ENCODE assay signal across 10 mouse cellular contexts in genomic region chr19:8719037-8719436, GRCm38 (mm10). TPM values are rescaled to one million over a fixed set of nuclear protein-coding genes. Genes with fewer than 3 reads are reported as not detected.
DNase-seq lines count a peak whose midpoint lies in the region; ATAC-seq and TF ChIP-seq lines count a peak whose summit lies in the region.
"Not testable (repeated sequence)": the region's sequence is repeated elsewhere in the genome, so short reads cannot be mapped to it uniquely, and the experiment has no call there.
"Had no signal": no experiment of that assay in that cellular context is flagged by ENCODE, and none has a peak within 500 bp of the region (broad histone marks: within the 10 kb centered on the region; RNA-seq: fewer than 3 reads in every experiment).

No protein-coding gene starts in this region.

- TF ChIP-seq EP300 in MEL (IDR thresholded peaks at IDR 0.05; ENCODE audit: low read depth in 1 of 2, low read length in 2 of 2); heart, adult 2 months (IDR thresholded peaks at IDR 0.05; ENCODE audit: insufficient read depth, low read depth, low read length): not testable (repeated sequence)

- TF ChIP-seq RAD21 in MEL (IDR thresholded peaks at IDR 0.05; ENCODE audit: low read depth, low read length), result not testable (repeated sequence)

- peak; percentile 60 for DNase-seq in A20 (ENCODE audit: low read depth, low spot score)
- DNase-seq in MEL (ENCODE audit: low read depth, low spot score); heart, adult 2 months; kidney, postnatal 0 days (ENCODE audit: low spot score); liver, embryonic 13.5 days; lung, embryonic 14.5 days: not testable (repeated sequence)
- DNase-seq in splenic B cell, adult 2 months (ENCODE audit: low read depth, low spot score), result peak; percentile 47

- TF ChIP-seq CTCF in MEL (IDR thresholded peaks at IDR 0.05 in 2 of 3, conservative IDR thresholded peaks at IDR 0.05 in 1 of 3; ENCODE audit: control insufficient read depth in 1 of 3, insufficient read depth in 1 of 3, low read depth in 2 of 3, low read length in 3 of 3, poor library complexity in 1 of 3, severe bottlenecking in 1 of 3), result peak; percentile 23 to 57 (median 42); a peak in 5 of 6 replicates
- peak; percentile 23; the same call in 1 of the 2 replicates for TF ChIP-seq CTCF in heart, adult 2 months (IDR thresholded peaks at IDR 0.05)
- TF ChIP-seq CTCF in kidney, postnatal 0 days (IDR thresholded peaks at IDR 0.05; ENCODE audit: low read depth), result peak; percentile 48
- TF ChIP-seq CTCF in lung, embryonic 14.5 days (IDR thresholded peaks at IDR 0.05; ENCODE audit: low read depth), result peak; percentile 26; the same call in 1 of the 2 replicates

- H3K36me3 ChIP-seq in MEL (ENCODE audit: control insufficient read depth in 1 of 2, insufficient read depth in 2 of 2, low read length in 2 of 2), result peaks cover under 1 to 16% of the 10 kb centered on the region in 2 experiments; a peak in 3 of 4 replicates
- H3K36me3 ChIP-seq in heart, adult 2 months (ENCODE audit: control insufficient read depth, insufficient read depth, low read length); kidney, postnatal 0 days (ENCODE audit: insufficient read depth, low read length); liver, embryonic 13.5 days; lung, embryonic 14.5 days (ENCODE audit: insufficient read depth); splenic B cell, adult 2 months (ENCODE audit: control insufficient read depth, insufficient read depth, low read length, poor library complexity, severe bottlenecking): not testable (repeated sequence)

- H3K27me3 ChIP-seq in MEL (ENCODE audit: control insufficient read depth in 1 of 2, insufficient read depth in 2 of 2, low read length in 2 of 2); heart, adult 2 months (ENCODE audit: control insufficient read depth, insufficient read depth, low read length); kidney, postnatal 0 days (ENCODE audit: insufficient read depth, low read length); liver, embryonic 13.5 days; lung, embryonic 14.5 days (ENCODE audit: insufficient read depth, low read length); splenic B cell, adult 2 months (ENCODE audit: control insufficient read depth, insufficient read depth, low read length, poor library complexity, severe bottlenecking): not testable (repeated sequence)

- not testable (repeated sequence) for TF ChIP-seq POLR2A in MEL (IDR thresholded peaks at IDR 0.05; ENCODE audit: control insufficient read depth in 1 of 2, insufficient read depth in 1 of 2, low read depth in 1 of 2, low read length in 2 of 2, poor library complexity in 1 of 2); heart, adult 2 months (IDR thresholded peaks at IDR 0.05; ENCODE audit: insufficient read depth, low read depth, low read length)

- H3K9ac ChIP-seq in MEL (ENCODE audit: control insufficient read depth, low read depth, low read length, poor library complexity, severe bottlenecking); heart, adult 2 months (ENCODE audit: low read depth, low read length); kidney, postnatal 0 days (ENCODE audit: low read depth, low read length); liver, embryonic 13.5 days; lung, embryonic 14.5 days: not testable (repeated sequence)

- ATAC-seq in kidney, postnatal 0 days (replicated peaks; ENCODE audit: low FRiP score, low read depth); liver, embryonic 13.5 days (ENCODE audit: low read depth); lung, embryonic 14.5 days (ENCODE audit: insufficient read depth): not testable (repeated sequence)

- H3K27ac ChIP-seq in MEL (ENCODE audit: control insufficient read depth, low read depth, low read length); heart, adult 2 months; kidney, postnatal 0 days; lung, embryonic 14.5 days (ENCODE audit: low read depth): not testable (repeated sequence)
- H3K27ac ChIP-seq in liver, embryonic 13.5 days, result peak overlapping the region; percentile 48

- intact Hi-C loops in heart, adult 2 months (cut with DNase I), result loop anchor here (10.0 kb wide), 1 partner anchor 386 kb away; no protein-coding TSS in a partner anchor

- peaks cover 3 to 28% of the 10 kb centered on the region in 2 experiments; a peak in 3 of 4 replicates for H3K4me1 ChIP-seq in MEL (ENCODE audit: control insufficient read depth in 1 of 2, insufficient read depth in 2 of 2, low read length in 2 of 2)
- H3K4me1 ChIP-seq in heart, adult 2 months (ENCODE audit: control insufficient read depth, insufficient read depth, low read length); kidney, postnatal 0 days (replicated peaks; ENCODE audit: insufficient read depth, low read length); lung, embryonic 14.5 days (ENCODE audit: insufficient read depth): not testable (repeated sequence)
- peaks cover 71% of the 10 kb centered on the region for H3K4me1 ChIP-seq in liver, embryonic 13.5 days (replicated peaks)

- not testable (repeated sequence) for H3K4me2 ChIP-seq in kidney, postnatal 0 days (ENCODE audit: low read length); liver, embryonic 13.5 days; lung, embryonic 14.5 days

- H3K79me2 ChIP-seq in MEL (ENCODE audit: control insufficient read depth, insufficient read depth, low read length, poor library complexity), result peaks cover 18% of the 10 kb centered on the region
- H3K79me2 ChIP-seq in heart, adult 2 months (replicated peaks; ENCODE audit: control insufficient read depth, insufficient read depth, low read length), result not testable (repeated sequence)

- not testable (repeated sequence) for H3K9me3 ChIP-seq in MEL (replicated peaks; ENCODE audit: insufficient read depth, low read length); kidney, postnatal 0 days (replicated peaks; ENCODE audit: low read length); liver, embryonic 13.5 days (replicated peaks); lung, embryonic 14.5 days (ENCODE audit: low read depth, low read length)

- not testable (repeated sequence) for H3K4me3 ChIP-seq in MEL (ENCODE audit: control insufficient read depth in 1 of 2, insufficient read depth in 1 of 2, low read depth in 2 of 2, low read length in 2 of 2); heart, adult 2 months; kidney, postnatal 0 days (replicated peaks; ENCODE audit: low read depth, low read length); liver, embryonic 13.5 days (replicated peaks); lung, embryonic 14.5 days (ENCODE audit: low read depth, low read length)

RNA-seq across cellular contexts. Expression of gene Slc3a2, which starts 4.1 kb away (rescaled TPM):
- total RNA-seq in MEL (2012; rRNA removed), result 164 and 253 TPM in 2 replicates
- 100 to 1,000 TPM; 428 to 670 TPM for polyA plus RNA-seq in MEL (2012; ENCODE audit: insufficient read depth in 1 of 2, insufficient read length in 2 of 2, low read depth in 1 of 2, low replicate concordance in 2 of 2, missing spikeins in 1 of 2)
- 10 to 100 TPM; 41.0 to 42.2 TPM for total RNA-seq in heart, adult 2 months (2021)
- polyA plus RNA-seq in heart, adult 2 months (2012; rRNA removed), result 60.9 and 61.1 TPM in 2 replicates
- 151 and 158 TPM in 2 replicates for polyA plus RNA-seq in kidney, postnatal 0 days (2015; fragmentation: Nextera tagmentation; extraction: Ambion mirVana)
- polyA plus RNA-seq in liver, embryonic 13.5 days (2015; fragmentation: Nextera tagmentation; extraction: Ambion mirVana), result 118 and 128 TPM in 2 replicates
- 85.0 and 89.1 TPM in 2 replicates for polyA plus RNA-seq in lung, embryonic 14.5 days (2014; fragmentation: Nextera tagmentation; extraction: Ambion mirVana)

RNA-seq across cellular contexts. Expression of gene Wdr74, which starts 16.6 kb away (rescaled TPM):
- 158 and 208 TPM in 2 replicates for total RNA-seq in MEL (2012; rRNA removed)
- 100 to 1,000 TPM; 208 to 803 TPM for polyA plus RNA-seq in MEL (2012; ENCODE audit: insufficient read depth in 1 of 2, insufficient read length in 2 of 2, low read depth in 1 of 2, low replicate concordance in 2 of 2, missing spikeins in 1 of 2)
- 10 to 100 TPM; 18.7 to 19.2 TPM for total RNA-seq in heart, adult 2 months (2021)
- polyA plus RNA-seq in heart, adult 2 months (2012; rRNA removed), result 15.7 and 18.2 TPM in 2 replicates
- polyA plus RNA-seq in kidney, postnatal 0 days (2015; fragmentation: Nextera tagmentation; extraction: Ambion mirVana), result 71.3 and 77.7 TPM in 2 replicates
- polyA plus RNA-seq in liver, embryonic 13.5 days (2015; fragmentation: Nextera tagmentation; extraction: Ambion mirVana), result 80.8 and 81.6 TPM in 2 replicates
- polyA plus RNA-seq in lung, embryonic 14.5 days (2014; fragmentation: Nextera tagmentation; extraction: Ambion mirVana), result 83.4 and 88.0 TPM in 2 replicates

RNA-seq across cellular contexts. Expression of gene 1700092M07Rik, which starts 21.5 kb away (rescaled TPM):
- total RNA-seq in MEL (2012; rRNA removed), result 3.0 and 3.3 TPM in 2 replicates
- 1 to 10 TPM in 1 of 2 experiments, not detected in 1; 4.3 TPM for polyA plus RNA-seq in MEL (2012; ENCODE audit: insufficient read depth in 1 of 2, insufficient read length in 2 of 2, low read depth in 1 of 2, low replicate concordance in 2 of 2, missing spikeins in 1 of 2)
- total RNA-seq in heart, adult 2 months (2021), result under 1 TPM in 1 of 2 experiments, not detected in 1; 0.57 TPM
- 0.62 and 1.3 TPM in 2 replicates for polyA plus RNA-seq in heart, adult 2 months (2012; rRNA removed)
- 0.75 and 1.1 TPM in 2 replicates for polyA plus RNA-seq in kidney, postnatal 0 days (2015; fragmentation: Nextera tagmentation; extraction: Ambion mirVana)
- polyA plus RNA-seq in liver, embryonic 13.5 days (2015; fragmentation: Nextera tagmentation; extraction: Ambion mirVana), result 0.81 and 1.3 TPM in 2 replicates
- polyA plus RNA-seq in lung, embryonic 14.5 days (2014; fragmentation: Nextera tagmentation; extraction: Ambion mirVana), result 1.2 and 2.3 TPM in 2 replicates
- total RNA-seq: gastrocnemius, postnatal 14 days; heart, postnatal 36 days had no signal
- polyA plus RNA-seq: thymus, adult 2 months had no signal

RNA-seq across cellular contexts. Expression of gene Stx5a, which starts 22.2 kb away (rescaled TPM):
- total RNA-seq in MEL (2012; rRNA removed), result 27.5 and 28.7 TPM in 2 replicates
- 10 to 100 TPM in 1 of 2 experiments, not detected in 1; 50.0 TPM for polyA plus RNA-seq in MEL (2012; ENCODE audit: insufficient read depth in 1 of 2, insufficient read length in 2 of 2, low read depth in 1 of 2, low replicate concordance in 2 of 2, missing spikeins in 1 of 2)
- 10 to 100 TPM; 23.8 to 25.3 TPM for total RNA-seq in heart, adult 2 months (2021)
- 33.4 and 49.3 TPM in 2 replicates for polyA plus RNA-seq in heart, adult 2 months (2012; rRNA removed)
- polyA plus RNA-seq in kidney, postnatal 0 days (2015; fragmentation: Nextera tagmentation; extraction: Ambion mirVana), result 105 and 115 TPM in 2 replicates
- 48.2 and 51.9 TPM in 2 replicates for polyA plus RNA-seq in liver, embryonic 13.5 days (2015; fragmentation: Nextera tagmentation; extraction: Ambion mirVana)
- 122 and 126 TPM in 2 replicates for polyA plus RNA-seq in lung, embryonic 14.5 days (2014; fragmentation: Nextera tagmentation; extraction: Ambion mirVana)

RNA-seq across cellular contexts. Expression of gene Nxf1, which starts 37.8 kb away (rescaled TPM):
- 107 and 122 TPM in 2 replicates for total RNA-seq in MEL (2012; rRNA removed)
- polyA plus RNA-seq in MEL (2012; ENCODE audit: insufficient read depth in 1 of 2, insufficient read length in 2 of 2, low read depth in 1 of 2, low replicate concordance in 2 of 2, missing spikeins in 1 of 2), result 100 to 1,000 TPM; 231 to 296 TPM
- total RNA-seq in heart, adult 2 months (2021), result 10 to 100 TPM; 35.5 to 41.8 TPM
- polyA plus RNA-seq in heart, adult 2 months (2012; rRNA removed), result 66.5 and 93.2 TPM in 2 replicates
- 114 and 123 TPM in 2 replicates for polyA plus RNA-seq in kidney, postnatal 0 days (2015; fragmentation: Nextera tagmentation; extraction: Ambion mirVana)
- 93.3 and 104 TPM in 2 replicates for polyA plus RNA-seq in liver, embryonic 13.5 days (2015; fragmentation: Nextera tagmentation; extraction: Ambion mirVana)
- polyA plus RNA-seq in lung, embryonic 14.5 days (2014; fragmentation: Nextera tagmentation; extraction: Ambion mirVana), result 195 and 197 TPM in 2 replicates
